Mouse (Mus musculus) lung, postnatal 0 days (tissue): ENCODE results near the gene Ube2s.

ENCODE experiments used
- CTCF ChIP-seq: IDR thresholded peaks from 2 replicates; pipeline ENCODE4 v1.5.1; 2016; ENCODE audit warnings: antibody characterized with exemption, mild to moderate bottlenecking
- EP300 ChIP-seq: IDR thresholded peaks from 2 replicates; pipeline ENCODE4 v1.6.1; 2016; ENCODE audit warnings: antibody characterized with exemption, mild to moderate bottlenecking, control low read depth

DNA sequence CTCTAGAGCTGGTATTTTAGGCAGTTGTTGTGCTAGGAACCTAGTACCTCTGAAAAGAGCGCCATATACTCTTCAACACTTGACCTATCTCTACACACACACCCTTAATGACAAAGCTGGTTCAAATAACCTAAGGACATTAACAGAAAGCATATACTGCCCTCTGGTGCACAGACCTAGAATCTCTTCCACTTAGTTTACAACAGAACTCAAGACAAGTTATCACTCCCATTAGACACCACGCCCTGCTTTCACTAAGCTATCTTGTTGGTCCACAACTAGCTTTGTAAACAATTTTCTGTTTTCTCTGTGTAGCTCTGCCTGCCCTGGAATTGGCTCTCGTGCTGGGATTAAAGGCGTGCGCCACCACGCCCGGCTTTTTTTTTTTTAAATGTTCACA is 5.7 kb downstream of the Ube2s start:
- TF ChIP-seq CTCF (peak; percentile 75), EP300 (no peak)
